8 mouse cellular contexts compared by ENCODE assay signal in genomic region chr13:44055573-44056491, GRCm38 (mm10).
A peak's percentile ranks its signal among the peaks of the same experiment; 100 is the strongest.
DNase-seq lines count a peak whose midpoint lies in the region; ATAC-seq lines count a peak whose summit lies in the region.

No protein-coding gene starts in this region.

- H3K9me3 ChIP-seq in hindbrain, embryonic 13.5 days: no peaks in the 10 kb centered on the region
- no peaks in the 10 kb centered on the region for H3K9me3 ChIP-seq in hindbrain, embryonic 10.5 days
- no peaks in the 10 kb centered on the region for H3K9me3 ChIP-seq in heart, embryonic 15.5 days (replicated peaks)
- no peaks in the 10 kb centered on the region for H3K9me3 ChIP-seq in limb, embryonic 13.5 days

- H3K4me2 ChIP-seq in hindbrain, embryonic 13.5 days: peak overlapping the region; percentile 13; the same call in 1 of the 2 replicates
- H3K4me2 ChIP-seq in heart, embryonic 15.5 days: peak overlapping the region; percentile 28
- H3K4me2 ChIP-seq in limb, embryonic 13.5 days (replicated peaks): peak overlapping the region; percentile 27

- H3K27me3 ChIP-seq in hindbrain, embryonic 13.5 days: 0 out of 2 replicates have a peak, but pooled peaks cover 10% of the 10 kb centered on the region
- H3K27me3 ChIP-seq in hindbrain, embryonic 10.5 days (ENCODE audit: insufficient read depth, poor library complexity, severe bottlenecking): peaks cover 26% of the 10 kb centered on the region
- no peaks in the 10 kb centered on the region for H3K27me3 ChIP-seq in heart, embryonic 15.5 days
- 0 out of 2 replicates have a peak, but pooled peaks cover 3% of the 10 kb centered on the region for H3K27me3 ChIP-seq in limb, embryonic 13.5 days

- peaks cover 22% of the 10 kb centered on the region for H3K4me1 ChIP-seq in hindbrain, embryonic 13.5 days (replicated peaks)
- peaks cover 15% of the 10 kb centered on the region for H3K4me1 ChIP-seq in hindbrain, embryonic 10.5 days (replicated peaks)
- H3K4me1 ChIP-seq in heart, embryonic 15.5 days (replicated peaks): peaks cover 47% of the 10 kb centered on the region
- H3K4me1 ChIP-seq in limb, embryonic 13.5 days: peaks cover 23% of the 10 kb centered on the region

- H3K9ac ChIP-seq in hindbrain, embryonic 13.5 days: 0 out of 2 replicates have a peak overlapping the region, but pooled peaks have one; percentile 29
- H3K9ac ChIP-seq in heart, embryonic 15.5 days: no peak overlapping the region
- H3K9ac ChIP-seq in limb, embryonic 13.5 days: no peak overlapping the region

- 47% methylated on average over 20 of the region's 20 CpGs for WGBS in hindbrain, embryonic 13.5 days
- 61% methylated on average over 20 of the region's 20 CpGs for WGBS in hindbrain, embryonic 10.5 days
- 35% methylated on average over 20 of the region's 20 CpGs for WGBS in heart, embryonic 15.5 days
- 38% methylated on average over 20 of the region's 20 CpGs for WGBS in limb, embryonic 13.5 days

- no peak for DNase-seq in hindbrain, embryonic 10.5 days (ENCODE audit: low spot score)
- DNase-seq in embryo, embryonic 11 days: peak; percentile 39
- DNase-seq in skeletal muscle tissue, adult 2 months (ENCODE audit: low read depth, low spot score): peak; percentile 58
- no peak for DNase-seq in thymus, postnatal 14 days
- DNase-seq in thymus, postnatal 4 days: no peak

- no peak overlapping the region; the same call in 1 of the 2 replicates for H3K27ac ChIP-seq in hindbrain, embryonic 13.5 days
- no peak overlapping the region for H3K27ac ChIP-seq in hindbrain, embryonic 10.5 days
- peak overlapping the region; percentile 50 for H3K27ac ChIP-seq in heart, embryonic 15.5 days
- H3K27ac ChIP-seq in limb, embryonic 13.5 days: no peak overlapping the region; the same call in 1 of the 2 replicates

- ATAC-seq in hindbrain, embryonic 13.5 days (ENCODE audit: low FRiP score): no peak
- peak; percentile 65; the same call in 1 of the 2 replicates for ATAC-seq in heart, embryonic 15.5 days (replicated peaks; ENCODE audit: insufficient number of reproducible peaks, insufficient read depth, low FRiP score, low read depth)
- peak; percentile 71 for ATAC-seq in limb, embryonic 13.5 days (ENCODE audit: low FRiP score, low read depth)

- H3K36me3 ChIP-seq in hindbrain, embryonic 13.5 days: no peaks in the 10 kb centered on the region
- H3K36me3 ChIP-seq in hindbrain, embryonic 10.5 days: no peaks in the 10 kb centered on the region
- H3K36me3 ChIP-seq in heart, embryonic 15.5 days: no peaks in the 10 kb centered on the region
- no peaks in the 10 kb centered on the region for H3K36me3 ChIP-seq in limb, embryonic 13.5 days

- no peak overlapping the region for H3K4me3 ChIP-seq in hindbrain, embryonic 13.5 days
- H3K4me3 ChIP-seq in hindbrain, embryonic 10.5 days: no peak overlapping the region
- H3K4me3 ChIP-seq in heart, embryonic 15.5 days: no peak overlapping the region
- H3K4me3 ChIP-seq in limb, embryonic 13.5 days: no peak overlapping the region

Comparison
In these comparisons a context has a peak if more than half of its experiments do, and no peak if none do; other contexts are left out.
1. DNase-seq: peak in embryo, embryonic 11 days (single experiment) and skeletal muscle tissue, adult 2 months (single experiment); none in hindbrain, embryonic 10.5 days (single experiment), thymus, postnatal 14 days (single experiment) and thymus, postnatal 4 days (single experiment).
2. Peak in every context shown above with its lines, with median percentiles within 50 percentile points of each other: H3K4me2 ChIP-seq.